Mouse (Mus musculus) leukemia stem cell, adult 10-12 weeks (primary cell): ENCODE measurements around the gene Pcsk1n. TPM values are rescaled to one million over a fixed set of nuclear protein-coding genes. Genes with fewer than 3 reads are reported as not detected.

Source experiments
- polyA plus RNA-seq: library from polyadenylated mRNA; stranded (reverse); fragments of >175 nt; gene quantifications from 2 replicates; pipeline ENCODE4 v1.2.3, GENCODE M21; 2012; ENCODE audit warnings: low replicate concordance

Pcsk1n gene
- polyA plus RNA-seq = 0.33 TPM in 1 of 2 replicates, not detected in the other

GRCm38 (mm10) chrX:7919601-7920383, at the start of gene Pcsk1n:
Gene Pcsk1n (plus strand): TSS chrX:7919822.

GRCm38 (mm10) chrX:7878007-7878419, 41.6 kb upstream of the Pcsk1n start, which contains the start of gene Pim2:
Gene Pim2 (plus strand): TSS chrX:7878262.

GRCm38 (mm10) chrX:7883841-7884567, 35.6 kb upstream of the Pcsk1n start, which contains the start of gene Slc35a2:
Gene Slc35a2 (plus strand): TSS chrX:7884028.

GRCm38 (mm10) chrX:7898880-7899874, 20.4 kb upstream of the Pcsk1n start, which contains the start of the genes Pqbp1 and Timm17b:
Gene Pqbp1 (minus strand): TSS chrX:7899269.
Gene Timm17b (plus strand): TSS chrX:7899357.

GRCm38 (mm10) chrX:7907735-7908134, 11.9 kb upstream of the Pcsk1n start, which contains the start of gene Gm10491:
Gene Gm10491 (minus strand): TSS chrX:7907835.

GRCm38 (mm10) chrX:7909242-7909641, 10.4 kb upstream of the Pcsk1n start, which contains the start of gene Gm10490:
Gene Gm10490 (plus strand): TSS chrX:7909542.

GRCm38 (mm10) chrX:7928270-7928790, 8.7 kb downstream of the Pcsk1n start, which contains the start of gene Eras:
Gene Eras (minus strand): TSS chrX:7928607.

GRCm38 (mm10) chrX:7947108-7947899, 27.7 kb downstream of the Pcsk1n start, which contains the start of gene Hdac6:
Gene Hdac6 (minus strand): TSS chrX:7947889.

Other genes starting within 250 kb of the Pcsk1n start
- 27.4 and 44.2 TPM in 2 replicates for gene Plp2, start 248.4 kb upstream of the Pcsk1n start, polyA plus RNA-seq
- not detected in 2 replicates for gene Magix, start 238.6 kb upstream of the Pcsk1n start, polyA plus RNA-seq
- 1.3 and 5.0 TPM in 2 replicates for gene Gpkow, start 222.7 kb upstream of the Pcsk1n start, polyA plus RNA-seq
- 6.8 and 9.2 TPM in 2 replicates for gene Wdr45, start 205.5 kb upstream of the Pcsk1n start, polyA plus RNA-seq
- 2.4 and 4.0 TPM in 2 replicates for gene Gm45208, start 197.6 kb upstream of the Pcsk1n start, polyA plus RNA-seq
- 10.4 and 37.4 TPM in 2 replicates for gene Praf2, start 191.4 kb upstream of the Pcsk1n start, polyA plus RNA-seq
- gene Ccdc120, start 168.9 kb upstream of the Pcsk1n start, polyA plus RNA-seq = 6.0 and 7.0 TPM in 2 replicates
- gene Tfe3, start 157.3 kb upstream of the Pcsk1n start, polyA plus RNA-seq = 27.7 and 78.0 TPM in 2 replicates
- 24.0 and 30.6 TPM in 2 replicates for gene Gripap1, start 130.1 kb upstream of the Pcsk1n start, polyA plus RNA-seq
- gene Kcnd1, start 97.5 kb upstream of the Pcsk1n start, polyA plus RNA-seq = 0.39 and 1.3 TPM in 2 replicates
- gene Otud5, start 78.5 kb upstream of the Pcsk1n start, polyA plus RNA-seq = 121 and 187 TPM in 2 replicates
- 50.3 and 75.5 TPM in 2 replicates for gene Pim2, start 41.6 kb upstream of the Pcsk1n start, polyA plus RNA-seq
- gene Slc35a2, start 35.8 kb upstream of the Pcsk1n start, polyA plus RNA-seq = 54.3 and 118 TPM in 2 replicates
- 133 and 190 TPM in 2 replicates for gene Pqbp1, start 20.6 kb upstream of the Pcsk1n start, polyA plus RNA-seq
- 52.3 and 170 TPM in 2 replicates for gene Timm17b, start 20.5 kb upstream of the Pcsk1n start, polyA plus RNA-seq
- gene Gm10491, start 12.0 kb upstream of the Pcsk1n start, polyA plus RNA-seq = not detected in 2 replicates
- not detected in 2 replicates for gene Gm10490, start 10.3 kb upstream of the Pcsk1n start, polyA plus RNA-seq
- not detected in 2 replicates for gene Eras, start 8.8 kb downstream of the Pcsk1n start, polyA plus RNA-seq
- 3.7 and 5.1 TPM in 2 replicates for gene Hdac6, start 28.1 kb downstream of the Pcsk1n start, polyA plus RNA-seq
- gene Gata1, start 58.2 kb downstream of the Pcsk1n start, polyA plus RNA-seq = 77.8 and 320 TPM in 2 replicates
- not detected in 2 replicates for gene Glod5, start 98.7 kb downstream of the Pcsk1n start, polyA plus RNA-seq
- gene Suv39h1, start 154.9 kb downstream of the Pcsk1n start, polyA plus RNA-seq = 4.4 and 12.7 TPM in 2 replicates
- 122 and 255 TPM in 2 replicates for gene Was, start 170.7 kb downstream of the Pcsk1n start, polyA plus RNA-seq
- gene Wdr13, start 213.1 kb downstream of the Pcsk1n start, polyA plus RNA-seq = 15.5 and 28.1 TPM in 2 replicates
- gene Rbm3, start 226.1 kb downstream of the Pcsk1n start, polyA plus RNA-seq = 19.3 and 54.0 TPM in 2 replicates